Mouse (Mus musculus): ENCODE data around the gene Stx8.

Gene Stx8

GRCm38 (mm10) chr11:68211924-68212578 lies 246.1 kb downstream of the Stx8 start:
- in situ Hi-C loops (cut with MboI; ENCODE audit: unreplicated experiment in 2 of 2): loop anchor here in 1 of 2 experiments (10.0 kb wide), 1 partner anchor 193 kb away; the partner anchor contains the start of gene Ntn1

GRCm38 (mm10) chr11:68213896-68214295 lies 247.9 kb downstream of the Stx8 start:
- in situ Hi-C loops (cut with MboI; ENCODE audit: unreplicated experiment in 2 of 2): loop anchor here in 1 of 2 experiments (10.0 kb wide), 1 partner anchor 191 kb away; the partner anchor contains the start of gene Ntn1

- in situ Hi-C loops (cut with MboI; ENCODE audit: unreplicated experiment in 2 of 2): loop anchor here in 1 of 2 experiments (10.0 kb wide), 1 partner anchor 190 kb away; the partner anchor contains the start of gene Ntn1
Measured at GRCm38 (mm10) chr11:68214496-68215205, 248.7 kb downstream of the Stx8 start.

GRCm38 (mm10) chr11:68215206-68215912 lies 249.4 kb downstream of the Stx8 start:
- in situ Hi-C loops (cut with MboI; ENCODE audit: unreplicated experiment in 2 of 2): loop anchor here in 1 of 2 experiments (10.0 kb wide), 1 partner anchor 189 kb away; the partner anchor contains the start of gene Ntn1

- in situ Hi-C loops (cut with MboI; ENCODE audit: unreplicated experiment in 2 of 2): loop anchor here in 1 of 2 experiments (10.0 kb wide), 1 partner anchor 189 kb away; the partner anchor contains the start of gene Ntn1
Measured at GRCm38 (mm10) chr11:68216041-68216440, 250.0 kb downstream of the Stx8 start.

GRCm38 (mm10) chr11:68220733-68221132 lies 254.7 kb downstream of the Stx8 start:
- in situ Hi-C loops (cut with MboI; ENCODE audit: unreplicated experiment in 2 of 2): loop anchor here (5.0 to 10.0 kb wide), 2 partner anchors 182 to 216 kb away; partner anchors contain the start of gene Ntn1 (in 1 of the 2)

- in situ Hi-C loops (cut with MboI; ENCODE audit: unreplicated experiment in 2 of 2): loop anchor here (5.0 to 10.0 kb wide), 2 partner anchors 180 to 217 kb away; partner anchors contain the start of gene Ntn1 (in 1 of the 2)
Measured at GRCm38 (mm10) chr11:68222209-68222608, 256.2 kb downstream of the Stx8 start.

- in situ Hi-C loops (cut with MboI; ENCODE audit: unreplicated experiment in 2 of 2): loop anchor here (5.0 to 10.0 kb wide), 2 partner anchors 179 to 218 kb away; partner anchors contain the start of gene Ntn1 (in 1 of the 2)
Measured at GRCm38 (mm10) chr11:68223143-68223542, 257.1 kb downstream of the Stx8 start.

GRCm38 (mm10) chr11:68226654-68227057 lies 260.7 kb downstream of the Stx8 start:
- in situ Hi-C loops (cut with MboI; ENCODE audit: unreplicated experiment in 2 of 2): loop anchor here in 1 of 2 experiments (10.0 kb wide), 1 partner anchor 222 kb away; no protein-coding TSS in a partner anchor

- in situ Hi-C loops (cut with MboI; ENCODE audit: unreplicated experiment in 2 of 2): loop anchor here in 1 of 2 experiments (10.0 kb wide), 1 partner anchor 223 kb away; no protein-coding TSS in a partner anchor
Measured at GRCm38 (mm10) chr11:68227837-68228236, 261.8 kb downstream of the Stx8 start.

- in situ Hi-C loops (cut with MboI; ENCODE audit: unreplicated experiment in 2 of 2): loop anchor here in 1 of 2 experiments (10.0 kb wide), 1 partner anchor 224 kb away; no protein-coding TSS in a partner anchor
Measured at GRCm38 (mm10) chr11:68228941-68229665, 263.1 kb downstream of the Stx8 start.

GRCm38 (mm10) chr11:68231558-68231957 lies 265.6 kb downstream of the Stx8 start:
- in situ Hi-C loops (cut with MboI; ENCODE audit: unreplicated experiment in 2 of 2): no loop called here

GRCm38 (mm10) chr11:68233469-68233965 lies 267.5 kb downstream of the Stx8 start:
- in situ Hi-C loops (cut with MboI; ENCODE audit: unreplicated experiment in 2 of 2): no loop called here

GRCm38 (mm10) chr11:68239756-68240155 lies 273.8 kb downstream of the Stx8 start:
- in situ Hi-C loops (cut with MboI; ENCODE audit: unreplicated experiment in 2 of 2): no loop called here

- in situ Hi-C loops (cut with MboI; ENCODE audit: unreplicated experiment in 2 of 2): no loop called here
Measured at GRCm38 (mm10) chr11:68244254-68244991, 278.4 kb downstream of the Stx8 start.

GRCm38 (mm10) chr11:68244992-68245261 lies 278.9 kb downstream of the Stx8 start:
- in situ Hi-C loops (cut with MboI; ENCODE audit: unreplicated experiment in 2 of 2): no loop called here

GRCm38 (mm10) chr11:68247897-68248296 lies 281.9 kb downstream of the Stx8 start:
- in situ Hi-C loops (cut with MboI; ENCODE audit: unreplicated experiment in 2 of 2): no loop called here

GRCm38 (mm10) chr11:68250106-68250505 lies 284.1 kb downstream of the Stx8 start:
- in situ Hi-C loops (cut with MboI; ENCODE audit: unreplicated experiment in 2 of 2): no loop called here

GRCm38 (mm10) chr11:68253531-68253930 lies 287.5 kb downstream of the Stx8 start:
- in situ Hi-C loops (cut with MboI; ENCODE audit: unreplicated experiment in 2 of 2): no loop called here

Data from v-Abl transformed pro-B cells (cell line).